Mouse (Mus musculus): Measurements from ENCODE around the gene Hdgf.
A peak's percentile ranks its signal among the peaks of the same experiment; 100 is the strongest.
"Not testable (repeated sequence)": the region's sequence is repeated elsewhere in the genome, so short reads cannot be mapped to it uniquely, and the experiment has no call there.

Hdgf gene

DNA sequence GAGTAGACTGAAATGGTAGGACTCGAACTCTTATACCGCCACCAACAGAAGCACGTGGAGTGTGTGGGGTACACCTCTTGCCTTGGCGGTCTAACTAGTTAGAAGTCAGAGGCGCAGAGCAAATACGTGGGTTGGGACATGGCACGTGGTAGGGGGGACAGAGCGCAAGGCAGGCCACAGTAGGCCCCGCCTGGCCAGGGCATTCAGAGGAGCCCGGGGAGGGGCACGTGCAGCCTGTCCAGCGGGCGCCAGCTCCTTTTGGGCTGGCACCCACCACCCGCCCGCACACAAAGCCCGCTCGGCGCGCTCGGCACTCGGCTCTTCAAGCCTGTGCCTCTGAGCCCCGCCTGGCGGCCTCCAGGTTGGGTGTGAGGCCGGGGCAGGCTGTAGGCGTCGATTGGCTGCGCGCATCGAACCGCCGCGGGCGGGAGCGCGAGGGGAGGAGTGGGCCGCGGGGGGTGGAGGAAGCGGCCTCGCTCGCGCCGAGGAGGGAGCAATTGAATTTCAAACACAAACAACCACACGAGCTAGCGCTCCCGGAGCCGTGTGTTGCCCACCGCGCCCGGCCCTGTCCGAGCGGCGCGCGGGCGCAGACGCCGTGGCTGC is at the start of gene Hdgf:
Hdgf (plus strand) TSS at position 442 of the 606 bp plus-strand sequence.
- peak; percentile 98 for DNase-seq (ENCODE audit: low spot score)

DNA sequence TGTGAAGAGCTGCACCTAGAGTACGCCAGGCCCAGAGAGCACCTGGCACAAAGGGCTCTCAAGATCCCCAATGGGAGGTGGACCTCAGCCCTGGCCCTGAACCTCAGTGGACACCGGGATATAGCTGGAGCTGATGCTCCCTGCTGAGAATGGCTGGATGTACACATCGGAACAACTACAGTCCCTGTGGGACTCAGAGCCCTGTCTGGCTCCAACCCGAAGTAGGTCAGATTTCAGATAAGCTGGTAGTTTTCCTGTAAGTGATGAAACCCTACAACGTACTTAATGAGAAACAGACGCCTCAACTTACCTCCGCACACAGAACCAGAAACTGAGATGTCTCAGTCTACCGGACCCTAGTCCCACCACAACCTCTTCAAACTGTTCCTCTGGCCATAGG is 48.5 kb upstream of the Hdgf start:
- no peak for DNase-seq (ENCODE audit: low spot score)

DNA sequence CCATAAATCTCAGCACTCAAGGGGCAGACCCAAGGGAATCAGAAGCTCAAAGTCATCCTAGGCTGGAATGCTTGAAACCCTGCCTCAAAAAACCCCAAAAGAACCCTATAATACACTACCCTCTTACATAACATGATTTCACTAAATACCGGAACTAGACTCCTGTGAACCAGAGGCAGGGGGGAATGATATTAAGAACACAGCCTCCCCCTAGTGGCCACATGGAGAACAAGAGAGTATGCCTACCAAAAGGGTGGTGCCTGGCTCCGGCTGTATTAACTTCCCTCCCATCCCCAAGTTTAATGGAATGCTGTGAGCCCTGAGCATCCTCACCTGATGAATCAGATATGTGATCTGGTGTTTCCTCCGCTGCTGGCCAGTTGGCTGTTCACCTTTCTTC is 46.3 kb upstream of the Hdgf start:
- DNase-seq (ENCODE audit: low spot score), result peak; percentile 86

DNA sequence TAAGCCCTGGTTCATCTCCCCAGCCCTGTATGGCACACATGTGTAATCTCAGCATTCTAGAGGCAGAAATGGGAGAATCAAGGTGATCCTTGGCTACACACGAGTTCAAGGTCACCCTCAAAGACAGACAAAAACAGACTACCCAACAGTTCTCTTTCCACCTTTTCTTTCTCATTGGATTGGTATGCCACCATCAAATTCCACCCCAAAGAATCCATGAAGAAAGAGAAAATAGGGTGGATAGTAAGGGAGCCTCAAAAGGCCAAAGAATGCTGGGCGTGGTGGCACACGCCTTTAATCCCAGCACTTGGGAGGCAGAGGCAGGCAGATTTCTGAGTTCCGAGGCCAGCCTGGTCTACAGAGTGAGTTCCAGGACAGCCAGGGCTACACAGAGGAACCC is 42.0 kb upstream of the Hdgf start:
- not testable (repeated sequence) for DNase-seq (ENCODE audit: low spot score)

DNA sequence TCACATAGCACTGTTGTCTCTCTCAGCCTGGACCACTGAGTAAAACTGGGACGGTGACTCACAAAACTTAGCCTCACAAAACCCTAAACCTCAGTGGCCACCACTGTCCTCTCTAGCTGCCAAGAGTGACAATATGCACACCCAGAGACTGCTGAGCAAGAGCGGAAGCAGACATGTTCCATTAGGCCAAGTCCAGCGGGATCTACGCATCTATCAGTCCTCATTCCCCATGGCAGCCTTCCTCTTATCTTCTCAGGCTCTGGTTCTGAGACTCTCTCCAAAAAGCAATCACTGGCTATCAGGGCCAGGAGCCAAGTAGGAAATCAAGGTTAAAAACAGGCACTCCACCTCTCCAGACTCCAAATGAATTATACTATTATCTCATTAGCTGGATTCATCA is 28.4 kb upstream of the Hdgf start:
- DNase-seq (ENCODE audit: low spot score), result no peak

DNA sequence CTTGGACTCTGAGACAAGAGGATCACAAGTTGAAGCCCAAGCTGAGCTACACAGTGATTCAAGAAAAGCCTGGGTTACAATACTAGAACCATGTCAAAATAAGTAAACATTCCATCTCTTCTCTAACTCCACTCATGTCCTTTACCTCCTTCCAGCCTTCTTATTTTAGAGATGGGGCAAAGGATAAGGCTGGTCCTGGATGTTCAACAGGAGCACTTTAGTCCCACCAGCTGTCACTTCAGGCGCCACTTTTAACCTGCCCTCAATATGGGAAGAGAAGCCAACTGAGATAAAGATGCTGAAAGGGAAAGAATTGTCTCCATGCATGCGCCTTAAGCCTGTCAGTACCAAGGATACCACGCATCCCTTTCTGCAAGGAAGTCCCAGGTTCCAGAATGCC is 21.8 kb upstream of the Hdgf start:
- DNase-seq (ENCODE audit: low spot score), result no peak

DNA sequence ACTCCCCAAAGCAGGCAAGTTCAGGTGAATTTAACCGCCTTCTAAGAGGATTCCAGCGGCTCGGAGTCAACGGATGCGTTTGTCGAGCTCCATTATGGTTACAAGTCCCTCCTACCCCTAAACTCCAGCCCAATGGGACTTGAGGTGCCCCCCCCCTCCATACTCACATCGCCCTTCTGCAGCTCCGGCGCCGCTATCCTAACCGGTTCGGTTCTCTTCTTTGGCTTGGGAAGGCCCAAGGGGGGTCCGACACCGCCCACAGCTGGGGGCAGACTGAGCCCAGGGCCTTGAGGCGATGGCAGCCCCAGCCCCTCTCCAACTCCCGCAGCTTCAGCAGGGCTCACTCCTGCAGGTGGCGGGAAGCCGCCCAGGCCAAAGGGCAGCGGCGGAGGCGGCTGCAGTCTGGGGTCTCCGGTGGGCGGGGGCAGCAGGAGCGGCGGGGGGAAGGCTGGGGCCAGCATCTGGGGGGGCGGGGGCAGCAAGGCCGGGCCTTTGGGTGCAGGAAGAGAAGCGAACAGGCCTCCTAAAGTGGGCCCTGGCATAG is 21.3 kb upstream of the Hdgf start:
- peak; percentile 63 for DNase-seq (ENCODE audit: low spot score)

DNA sequence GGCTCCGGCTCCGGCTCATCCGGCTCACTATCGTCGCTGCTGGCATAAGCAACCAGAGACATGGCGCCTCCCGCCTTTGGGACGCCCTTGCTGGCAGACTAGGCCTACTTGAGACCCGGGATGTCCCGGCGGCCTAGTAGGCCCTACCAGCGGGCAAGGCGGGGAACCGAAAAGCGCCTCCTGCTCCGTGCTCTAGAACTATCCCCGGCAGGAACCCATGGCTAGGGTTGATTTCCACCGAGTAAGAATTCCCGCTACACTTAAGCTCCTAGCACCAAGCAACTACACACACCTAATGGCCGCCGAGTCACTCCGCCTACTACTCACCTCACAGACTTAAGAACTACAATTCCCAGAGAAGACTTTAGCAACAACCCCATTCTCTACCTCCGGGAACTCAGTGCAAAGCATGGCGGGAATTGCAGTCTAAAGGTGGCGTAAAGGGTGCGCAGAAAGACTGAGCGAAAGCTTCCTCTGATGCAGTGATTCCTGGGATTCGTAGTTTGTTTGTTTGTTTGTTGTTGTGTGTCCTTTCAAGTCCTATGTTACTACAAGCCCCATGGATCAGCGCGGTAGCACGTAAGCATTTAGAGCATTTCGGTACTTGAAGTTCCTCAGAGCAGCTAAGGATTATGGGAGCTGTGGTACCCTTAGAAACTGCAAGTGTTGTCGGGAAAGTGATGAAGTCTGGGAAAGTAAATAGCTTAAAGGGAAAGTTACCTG is 20.7 kb upstream of the Hdgf start, which contains the start of gene Prcc:
Prcc (minus strand) TSS at position 328 of the 723 bp plus-strand sequence.
- peak; percentile 98 for DNase-seq (ENCODE audit: low spot score)

DNA sequence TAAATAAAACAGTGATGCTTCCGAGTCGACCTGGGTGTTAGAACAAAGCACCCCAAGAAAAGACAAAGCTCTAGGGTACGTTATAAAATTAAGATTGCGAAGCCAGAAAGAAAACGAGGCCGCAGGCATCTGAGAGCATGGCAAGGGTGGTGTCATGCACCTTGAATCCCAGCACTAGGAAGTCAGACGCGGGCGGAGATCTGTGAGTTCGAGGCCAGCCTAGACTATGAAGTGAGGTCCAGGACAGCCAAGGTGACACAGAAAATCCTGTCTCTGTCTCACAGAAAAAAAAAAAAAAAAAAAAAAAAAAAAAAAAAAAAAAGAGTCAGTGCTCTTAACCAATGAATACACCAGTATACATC is 20.1 kb upstream of the Hdgf start:
- DNase-seq (ENCODE audit: low spot score), result no peak

DNA sequence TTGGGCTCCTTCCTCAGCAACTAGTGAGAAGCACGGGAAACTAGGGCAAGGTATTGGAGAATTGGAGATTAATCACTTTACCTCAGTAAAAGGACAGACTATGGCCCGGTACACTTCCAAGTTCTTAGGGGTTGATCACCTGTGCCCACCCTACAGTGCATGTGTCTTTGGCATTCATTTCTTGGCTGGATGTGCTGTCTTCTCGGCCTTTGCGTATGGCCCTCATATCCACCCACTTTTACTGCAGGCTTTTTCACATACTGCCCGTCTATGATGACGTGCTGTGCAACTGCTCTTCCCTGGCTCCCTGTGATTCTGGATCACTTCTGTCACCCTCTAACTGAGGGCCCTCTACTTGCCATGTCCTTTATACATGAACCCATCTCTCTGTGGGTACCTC is 19.7 kb upstream of the Hdgf start:
- DNase-seq (ENCODE audit: low spot score), result no peak

DNA sequence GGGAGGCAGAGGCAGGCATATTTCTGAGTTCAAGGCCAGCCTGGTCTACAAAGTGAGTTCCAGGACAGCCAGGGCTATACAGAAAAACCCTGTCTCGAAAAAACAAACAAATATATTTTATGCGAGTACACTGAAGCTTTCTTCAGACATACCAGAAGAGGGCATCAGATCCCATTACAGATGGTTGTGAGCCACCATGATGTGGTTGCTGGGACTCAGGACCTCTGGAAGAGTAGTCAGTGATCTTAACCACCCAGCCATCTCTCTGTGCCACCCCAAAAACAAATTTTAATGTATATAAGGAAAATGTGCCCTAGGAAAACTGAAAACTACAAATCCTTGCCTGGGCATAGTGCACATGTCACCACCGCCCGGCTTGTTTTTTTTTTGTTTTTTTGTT is 18.7 kb upstream of the Hdgf start:
- DNase-seq (ENCODE audit: low spot score), result not testable (repeated sequence)

DNA sequence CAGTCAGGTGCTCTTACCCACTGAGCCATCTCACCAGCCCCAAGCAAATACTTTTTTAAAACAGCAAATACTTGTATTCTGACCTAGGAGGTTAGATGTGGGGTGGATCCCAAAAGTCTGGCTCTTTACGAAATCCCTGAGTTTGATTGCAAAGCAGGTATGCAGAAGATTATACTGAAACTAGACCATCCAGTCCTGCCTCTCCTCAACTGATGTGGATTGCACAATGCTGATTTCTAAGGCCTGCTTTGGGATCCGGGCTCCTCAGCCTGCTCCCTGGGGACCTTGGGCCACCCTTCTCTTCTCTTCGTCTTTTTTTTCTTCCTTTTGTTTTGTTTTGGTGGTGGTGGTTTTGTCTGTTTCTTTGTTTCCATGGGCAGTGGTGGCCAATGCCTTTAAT is 14.6 kb upstream of the Hdgf start:
- no peak for DNase-seq (ENCODE audit: low spot score)

DNA sequence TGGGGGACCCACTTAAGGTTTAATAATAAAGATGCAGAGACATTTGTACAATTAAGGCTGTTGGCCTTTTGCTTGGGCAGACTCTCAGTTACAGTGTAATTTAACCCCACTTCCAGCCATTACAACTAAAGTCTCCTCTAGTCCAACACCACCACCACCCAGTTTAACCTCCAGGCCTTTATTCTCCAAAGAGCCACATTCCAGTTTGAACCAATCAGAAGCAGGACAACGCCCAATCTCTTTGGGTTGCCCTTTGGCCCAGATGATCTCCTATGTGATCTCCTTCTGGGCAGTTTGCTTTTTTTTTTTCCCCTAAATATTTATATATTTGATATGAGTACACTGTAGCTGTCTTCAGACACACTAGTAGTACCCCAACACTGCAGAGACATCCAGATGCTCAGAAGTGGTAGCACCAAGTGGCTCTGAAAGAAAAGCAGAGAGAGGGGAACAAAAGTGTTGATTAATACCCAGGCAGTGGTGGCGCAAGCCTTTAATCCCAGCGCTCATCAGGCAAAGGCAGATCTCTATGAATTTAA is 12.7 kb upstream of the Hdgf start:
- DNase-seq (ENCODE audit: low spot score), result no peak

DNA sequence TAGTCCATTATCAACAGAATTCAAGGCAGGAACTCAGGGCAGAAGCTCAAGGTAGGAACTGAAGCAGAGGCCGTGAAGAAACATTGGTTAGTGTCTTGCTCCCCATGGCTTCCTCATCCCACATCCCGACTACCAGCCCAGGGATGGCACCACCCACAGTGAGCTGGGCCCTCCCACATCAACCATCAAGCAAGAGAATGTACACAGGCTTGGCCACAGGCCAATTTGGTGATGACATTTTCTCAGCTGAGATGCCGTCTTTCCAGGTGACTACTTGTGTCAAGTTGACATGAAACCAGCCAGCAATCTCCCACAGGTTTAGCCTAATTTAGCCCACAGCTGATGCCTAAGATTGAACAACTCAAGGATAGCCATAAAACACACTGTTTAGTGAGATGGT is 6.9 kb upstream of the Hdgf start:
- DNase-seq (ENCODE audit: low spot score), result no peak

DNA sequence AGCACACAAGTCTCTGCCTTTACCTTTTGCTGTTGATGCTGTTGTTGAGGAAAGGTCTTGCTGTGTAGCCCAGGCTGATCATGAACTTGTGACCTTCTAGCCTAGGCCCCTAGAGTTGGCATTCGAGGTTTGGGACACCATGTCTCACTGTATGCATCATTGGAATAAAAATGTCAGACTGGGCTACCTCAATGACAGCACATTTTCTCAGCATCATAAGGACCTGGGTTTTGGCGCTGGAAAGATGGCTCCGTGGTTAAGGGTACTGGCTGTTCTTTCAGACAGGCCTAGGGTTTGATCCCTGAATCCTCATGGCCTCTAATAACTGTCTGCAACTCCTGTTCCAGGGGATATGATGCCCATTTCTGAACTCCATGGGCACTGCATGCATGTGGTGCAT is 6.3 kb upstream of the Hdgf start:
- no peak for DNase-seq (ENCODE audit: low spot score)

DNA sequence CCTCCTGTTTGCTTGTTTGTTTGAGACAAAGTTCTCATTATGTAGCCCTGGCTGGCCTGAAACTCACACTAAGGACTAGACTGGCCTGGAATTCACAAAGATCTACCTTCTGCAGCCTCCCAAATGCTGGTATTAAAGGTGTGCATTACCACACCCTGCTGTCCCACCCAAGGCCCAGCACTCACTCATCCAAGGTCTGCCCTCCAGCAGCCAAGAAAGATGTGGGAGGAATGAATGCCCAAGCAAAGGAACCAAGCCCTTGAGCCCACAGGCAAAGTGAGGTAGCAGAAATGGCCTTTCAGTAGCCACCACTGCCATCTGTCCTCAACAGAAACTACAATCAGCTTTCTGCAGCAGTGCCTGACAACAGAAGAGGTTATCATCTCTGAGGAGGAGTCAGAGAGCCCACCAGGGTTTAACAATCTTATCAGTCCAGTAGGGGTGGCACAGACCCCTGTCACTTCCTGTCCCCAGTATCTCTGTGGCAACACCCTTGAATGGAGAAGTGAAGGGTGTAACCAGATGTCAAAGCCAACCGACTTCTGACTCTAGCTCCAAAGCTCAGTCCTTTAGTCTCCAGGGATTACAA is 5.0 kb upstream of the Hdgf start:
- no peak for DNase-seq (ENCODE audit: low spot score)

DNA sequence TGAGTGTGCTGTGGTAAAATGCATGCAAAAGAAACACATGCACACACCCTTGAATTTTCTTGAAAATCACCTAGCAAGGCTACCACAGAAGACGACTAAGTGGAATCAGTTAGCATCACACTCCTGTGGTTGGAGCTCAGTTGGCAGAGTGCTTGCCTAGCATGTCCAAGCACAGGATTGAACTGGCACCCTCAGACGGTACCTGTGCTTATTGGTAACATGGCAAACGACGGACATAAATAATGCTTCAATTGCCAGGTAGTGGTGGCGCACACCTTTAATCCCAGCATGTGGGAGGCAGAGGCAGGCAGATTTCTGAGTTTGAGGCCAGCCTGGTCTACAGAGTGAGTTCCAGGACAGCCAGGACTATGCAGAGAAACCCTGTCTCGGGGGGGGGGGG is 4.2 kb upstream of the Hdgf start:
- not testable (repeated sequence) for DNase-seq (ENCODE audit: low spot score)

DNA sequence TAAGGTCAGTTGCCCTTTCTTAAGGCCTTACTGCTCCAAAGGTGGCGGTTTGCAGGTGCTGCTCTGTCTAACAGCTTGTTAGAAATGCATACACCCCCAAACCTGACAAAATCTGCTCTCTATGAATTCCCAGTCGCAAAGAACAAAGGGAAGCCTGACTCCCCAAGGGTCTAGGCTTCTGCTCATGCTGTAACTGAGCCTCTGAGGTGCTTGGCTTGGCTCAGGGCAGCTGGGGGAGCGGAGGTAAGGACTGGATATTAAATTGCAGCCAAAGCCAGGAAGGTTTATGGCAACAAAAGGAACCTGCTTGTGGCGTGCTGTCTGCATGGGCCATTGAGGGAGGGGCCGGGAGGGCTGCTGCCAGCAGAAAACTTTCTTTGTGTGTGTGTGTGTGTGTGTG is 2.3 kb upstream of the Hdgf start:
- DNase-seq (ENCODE audit: low spot score), result no peak

DNA sequence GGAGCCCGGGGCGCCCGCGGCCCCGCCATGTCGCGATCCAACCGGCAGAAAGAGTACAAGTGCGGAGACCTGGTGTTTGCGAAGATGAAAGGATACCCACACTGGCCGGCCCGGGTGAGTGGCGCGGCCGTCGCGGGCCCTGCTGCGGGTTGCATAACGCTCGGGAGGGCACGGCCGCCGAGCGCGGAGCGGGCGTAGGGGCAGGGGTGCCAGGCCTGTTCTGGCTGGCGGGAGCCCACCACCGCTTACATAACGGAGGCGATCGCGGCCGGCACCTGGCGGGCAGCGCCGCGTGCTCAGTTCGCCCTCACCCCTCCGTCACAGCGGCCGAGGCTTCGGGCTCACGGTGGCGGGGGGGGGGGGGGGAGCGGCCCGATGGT is 470 bp downstream of the Hdgf start:
- DNase-seq (ENCODE audit: low spot score), result peak; percentile 39

DNA sequence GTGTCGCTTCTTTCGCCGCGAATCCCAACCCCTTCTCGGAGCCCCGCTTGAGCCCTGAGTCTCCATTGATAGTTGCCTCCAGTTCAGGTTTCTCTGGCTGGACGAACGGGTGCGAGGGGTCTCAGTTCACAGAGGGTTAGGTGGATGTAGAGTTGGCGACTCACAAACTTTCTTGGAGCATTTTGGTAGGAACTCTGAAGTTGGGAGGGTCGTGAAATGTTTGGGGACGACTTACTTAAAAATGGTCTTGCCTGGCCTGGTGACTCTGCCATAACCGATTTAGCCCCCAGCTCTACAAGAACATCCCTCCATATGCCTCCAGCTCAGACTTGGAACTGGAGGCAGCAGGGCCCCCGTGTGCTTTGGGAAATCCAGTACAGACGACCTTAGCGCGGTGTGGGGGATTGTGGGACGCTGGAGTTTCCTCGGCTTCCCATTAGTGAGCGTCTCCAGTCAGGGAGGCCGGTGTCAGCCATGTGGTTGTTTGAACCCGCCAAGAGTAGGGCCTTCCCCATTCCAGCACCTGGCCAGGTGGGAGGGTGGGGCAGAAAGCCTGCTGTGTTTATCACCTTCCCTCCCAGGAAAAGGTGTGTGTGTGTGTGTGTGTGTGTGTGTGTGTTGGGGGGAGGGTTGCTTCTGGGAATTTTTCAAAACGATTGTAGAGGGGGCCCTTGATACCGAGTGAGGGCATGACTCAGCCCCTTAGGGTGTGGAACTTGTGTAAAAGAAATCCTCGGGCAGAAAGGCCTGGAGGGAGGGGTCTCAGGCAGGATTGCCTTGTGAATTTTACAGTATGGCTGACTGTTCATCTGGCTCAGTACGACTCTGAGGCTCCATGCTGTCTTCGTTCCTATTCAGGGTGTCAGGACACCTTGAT is 1.1 kb downstream of the Hdgf start:
- peak; percentile 68 for DNase-seq (ENCODE audit: low spot score)

DNA sequence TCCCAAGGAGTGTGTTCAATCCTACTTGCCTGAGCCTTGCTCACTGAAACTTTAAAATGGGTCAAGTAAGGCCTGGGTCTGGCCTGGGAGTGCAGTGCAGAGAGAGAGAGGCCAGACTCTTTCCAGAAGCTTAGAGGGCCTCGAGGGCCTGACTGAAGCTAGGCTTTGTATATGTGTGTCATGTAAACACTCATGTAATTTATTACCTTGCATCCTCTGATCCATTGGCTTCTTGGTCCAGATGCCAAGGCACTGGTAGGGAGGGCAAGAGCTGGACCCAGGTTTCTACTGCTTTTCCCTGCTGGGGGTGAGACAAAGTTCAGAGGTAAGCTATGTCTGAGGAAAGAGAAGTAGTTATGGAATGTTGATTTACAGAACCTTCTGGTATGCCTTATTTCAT is 1.8 kb downstream of the Hdgf start:
- no peak for DNase-seq (ENCODE audit: low spot score)

DNA sequence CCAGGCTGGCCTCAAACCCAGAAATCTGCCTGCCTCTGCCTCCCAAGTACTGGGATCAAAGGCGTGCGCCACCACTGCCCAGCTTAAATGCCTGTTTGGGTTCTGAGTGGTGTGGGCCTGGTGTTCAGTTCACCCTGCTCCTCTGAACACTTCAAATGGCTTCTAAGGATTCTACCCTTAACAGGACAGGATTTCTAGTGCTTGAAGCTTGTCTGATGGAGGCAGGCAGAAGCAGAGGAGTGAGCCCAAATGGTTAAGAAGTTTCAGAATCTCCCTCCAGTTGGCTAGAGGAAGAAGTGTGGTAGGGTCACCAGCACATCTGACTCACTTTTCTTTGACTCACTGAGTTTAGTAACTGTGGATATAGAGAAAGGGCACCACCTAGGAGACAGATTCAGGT is 3.3 kb downstream of the Hdgf start:
- DNase-seq (ENCODE audit: low spot score), result no peak

All from embryo, embryonic 10.5 days (tissue).